Mouse (Mus musculus) ES-Bruce4 (cell line): Measurements from ENCODE around the gene Rnf223.

Experiments used
- CTCF ChIP-seq: IDR thresholded peaks from one replicate; pipeline ENCODE4 v1.8.1; 2011; ENCODE audit warnings: low read depth, low read length
- EP300 ChIP-seq: IDR thresholded peaks from 2 replicates; pipeline ENCODE4 v1.6.1; 2011; ENCODE audit warnings: low read depth, low read length; ENCODE audit not compliant: insufficient read depth
- POLR2A ChIP-seq: IDR thresholded peaks from one replicate; pipeline ENCODE4 v1.8.1; 2011; ENCODE audit warnings: low read length; ENCODE audit not compliant: insufficient read depth

- TF ChIP-seq EP300 (no peak), CTCF (no peak), POLR2A (no peak)
Observed at GRCm38 (mm10) chr4:156103342-156103741, 27.0 kb upstream of the Rnf223 start.
